Mouse (Mus musculus): ENCODE results near the gene Mrpl2.

The Mrpl2 gene

GRCm38 (mm10) chr17:46627409-46627808 lies 18.6 kb upstream of the Mrpl2 start:
- in situ Hi-C loops (cut with MboI): no loop called here

DNA sequence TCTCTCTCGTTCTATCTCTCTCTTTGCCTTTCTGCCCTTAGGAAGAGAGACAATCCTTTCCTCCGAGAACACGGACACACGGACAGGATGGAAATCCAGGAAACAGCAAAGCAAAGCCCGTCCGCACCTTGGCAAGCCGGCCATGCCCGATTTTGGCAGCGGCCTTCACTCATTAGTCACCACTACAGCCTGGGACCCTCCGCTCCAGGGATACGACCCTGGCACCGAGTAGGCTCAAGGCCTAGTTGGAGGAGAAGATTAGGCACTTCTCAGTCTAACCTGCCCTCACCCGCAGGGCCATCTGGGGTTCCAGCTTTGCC lies 17.6 kb upstream of the Mrpl2 start:
- in situ Hi-C loops (cut with MboI): no loop called here

- in situ Hi-C loops (cut with MboI): no loop called here
These were observed 17.0 kb upstream of the Mrpl2 start, which contains the start of gene Ptk7 for GRCm38 (mm10) chr17:46628791-46629684. Gene Ptk7 (minus strand): TSS chr17:46629504.

GRCm38 (mm10) chr17:46629685-46630441 lies 16.2 kb upstream of the Mrpl2 start:
- in situ Hi-C loops (cut with MboI): no loop called here

GRCm38 (mm10) chr17:46636831-46637523 lies 9.1 kb upstream of the Mrpl2 start:
- in situ Hi-C loops (cut with MboI): no loop called here

GRCm38 (mm10) chr17:46639929-46640328 lies 6.1 kb upstream of the Mrpl2 start:
- in situ Hi-C loops (cut with MboI): no loop called here

DNA sequence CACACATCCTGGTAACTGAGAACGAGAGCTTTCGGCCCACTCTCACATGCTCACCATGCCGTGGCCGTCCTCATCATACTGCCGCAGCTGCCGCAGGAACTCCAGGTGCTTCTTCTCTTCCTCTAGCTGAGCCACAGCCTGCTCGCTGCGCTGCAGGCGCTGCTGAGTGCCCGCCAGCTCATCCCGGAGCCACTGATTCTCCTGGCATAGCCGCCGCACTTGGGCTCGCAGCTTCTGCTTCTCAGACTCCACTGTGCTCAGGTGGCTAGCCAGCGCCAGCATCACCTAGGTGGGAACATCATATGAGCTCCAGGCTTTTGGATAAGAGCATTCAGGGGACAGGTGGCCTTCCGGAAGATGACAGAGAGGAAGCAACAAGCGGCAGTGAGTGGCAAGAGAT lies 4.0 kb upstream of the Mrpl2 start:
- in situ Hi-C loops (cut with MboI): no loop called here

DNA sequence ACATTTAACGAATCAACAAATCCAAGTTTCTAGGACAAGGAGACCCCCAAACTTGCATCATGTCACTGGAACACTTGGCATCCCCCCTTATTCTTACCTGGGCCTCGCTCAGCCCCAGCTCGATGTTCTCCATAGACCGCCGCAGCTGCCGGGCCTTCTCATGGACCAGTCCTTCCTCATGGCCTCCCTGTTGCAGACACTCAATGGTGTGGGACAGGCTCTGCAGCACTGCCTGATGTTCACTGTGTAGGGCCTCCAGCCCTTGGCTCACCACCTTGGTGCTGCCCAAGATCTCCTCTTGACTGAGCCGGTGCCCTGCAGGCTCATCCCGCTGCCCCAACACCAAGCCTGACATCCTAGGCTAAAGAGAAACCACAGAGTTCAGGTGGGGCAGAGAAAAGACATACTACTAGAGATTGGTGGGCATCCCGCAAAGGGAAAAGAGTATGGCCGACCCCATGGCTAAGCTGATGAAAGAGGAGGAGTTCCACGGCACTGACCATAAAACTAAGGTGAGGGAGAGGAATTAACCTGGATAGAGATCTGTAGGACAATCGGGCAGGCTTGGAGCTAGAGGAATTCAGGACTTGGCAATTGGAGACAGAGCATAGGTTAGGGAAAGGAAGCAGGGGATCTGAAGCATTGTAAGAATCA lies 1.8 kb upstream of the Mrpl2 start:
- in situ Hi-C loops (cut with MboI): no loop called here

- in situ Hi-C loops (cut with MboI): no loop called here
These were observed 1.0 kb upstream of the Mrpl2 start for GRCm38 (mm10) chr17:46644916-46645475.

DNA sequence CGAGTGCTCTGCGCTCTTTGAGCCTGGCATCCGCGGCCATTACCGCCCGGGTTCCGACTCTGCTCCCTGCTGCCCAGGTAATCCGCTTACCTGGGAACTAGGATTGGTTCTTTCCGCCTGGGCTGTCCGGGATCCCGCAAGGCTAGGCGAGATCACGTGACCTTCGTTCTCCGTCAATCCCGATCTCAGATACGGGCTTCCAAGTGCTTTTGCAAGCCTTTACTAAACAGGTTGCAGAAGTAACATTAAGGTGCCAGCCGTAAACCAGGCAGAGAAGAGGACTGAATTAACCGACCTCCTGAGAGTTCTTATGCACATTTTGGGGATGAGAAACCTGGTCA lies 263 bp downstream of the Mrpl2 start:
- in situ Hi-C loops (cut with MboI): no loop called here

- in situ Hi-C loops (cut with MboI): no loop called here
These were observed 1.2 kb downstream of the Mrpl2 start for GRCm38 (mm10) chr17:46647279-46647678.

GRCm38 (mm10) chr17:46648436-46648835 lies 2.4 kb downstream of the Mrpl2 start:
- in situ Hi-C loops (cut with MboI): no loop called here

DNA sequence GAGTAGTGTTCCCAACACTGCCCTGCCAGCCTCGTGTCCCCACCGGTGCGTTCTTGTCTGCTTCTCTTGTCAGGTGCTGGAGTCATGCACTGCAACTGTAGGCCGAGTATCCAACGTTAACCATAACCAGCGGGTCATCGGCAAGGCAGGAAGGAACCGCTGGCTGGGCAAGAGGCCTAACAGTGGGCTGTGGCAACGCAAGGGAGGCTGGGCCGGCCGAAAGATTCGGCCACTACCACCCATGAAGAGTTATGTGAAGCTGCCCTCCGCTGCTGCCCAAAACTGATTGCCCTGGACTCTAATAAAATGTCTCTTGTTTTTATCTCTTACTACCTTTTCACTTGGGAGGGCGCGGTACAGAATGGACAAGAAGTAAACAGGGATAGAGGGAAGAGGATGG lies 3.8 kb downstream of the Mrpl2 start:
- in situ Hi-C loops (cut with MboI): no loop called here

- in situ Hi-C loops (cut with MboI): no loop called here
These were observed 4.4 kb downstream of the Mrpl2 start, which contains the start of gene Cul7 for GRCm38 (mm10) chr17:46650232-46651031. Gene Cul7 (plus strand): TSS chr17:46650337.

- in situ Hi-C loops (cut with MboI): no loop called here
These were observed 5.3 kb downstream of the Mrpl2 start for GRCm38 (mm10) chr17:46651292-46651691.

DNA sequence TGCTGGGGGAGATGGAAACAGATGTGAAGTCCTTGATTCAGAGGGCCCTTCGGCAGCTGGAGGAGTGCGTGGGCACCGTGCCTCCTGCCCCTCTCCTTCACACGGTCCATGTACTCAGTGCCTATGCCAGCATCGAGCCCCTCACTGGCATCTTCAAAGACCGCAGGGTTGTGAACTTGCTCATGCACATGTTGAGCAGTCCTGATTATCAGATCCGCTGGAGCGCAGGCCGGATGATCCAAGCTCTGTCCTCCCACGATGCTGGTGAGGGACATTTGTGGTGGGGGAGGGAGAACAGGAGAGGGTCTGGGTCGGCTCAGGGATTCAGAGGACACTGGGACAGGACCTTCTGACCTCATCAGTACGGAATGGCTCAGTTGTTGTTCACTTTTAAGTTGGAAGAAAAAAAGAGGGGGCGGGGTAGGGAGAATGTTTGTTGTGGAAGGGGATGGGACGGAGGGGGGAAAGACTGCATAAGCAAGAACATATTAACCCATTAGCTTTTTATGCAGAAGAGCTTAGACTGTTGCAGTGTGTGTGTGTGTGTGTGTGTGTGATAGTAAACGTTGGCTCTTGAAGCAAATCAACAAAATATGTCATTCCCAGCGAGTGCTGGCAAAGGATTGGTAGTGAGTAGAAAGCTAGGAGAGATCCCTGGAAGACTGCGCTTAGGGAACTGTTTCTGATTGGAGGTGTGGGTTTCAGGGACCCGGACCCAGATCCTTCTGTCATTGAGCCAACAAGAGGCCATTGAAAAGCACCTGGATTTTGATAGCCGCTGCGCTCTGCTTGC lies 5.9 kb downstream of the Mrpl2 start:
- in situ Hi-C loops (cut with MboI): no loop called here

DNA sequence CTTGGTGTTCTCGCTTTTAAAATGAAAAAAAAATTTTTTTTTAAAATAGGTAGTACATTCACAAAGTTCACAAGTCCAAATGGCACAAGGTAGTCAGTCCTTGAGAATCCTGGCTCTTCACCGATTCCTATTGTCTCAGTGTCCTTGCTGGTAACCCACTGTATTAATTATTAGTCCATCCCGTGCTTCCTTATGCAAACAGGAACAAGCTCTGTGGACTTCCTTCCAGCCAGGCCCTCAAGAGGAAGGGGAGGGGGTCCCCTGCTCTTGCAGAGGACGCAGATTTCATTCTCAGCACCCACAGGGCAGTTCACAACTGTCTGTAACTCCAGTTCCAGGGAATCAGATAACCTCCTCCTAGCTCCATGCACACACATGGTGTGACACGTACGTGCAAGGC lies 10.0 kb downstream of the Mrpl2 start:
- in situ Hi-C loops (cut with MboI): no loop called here

GRCm38 (mm10) chr17:46661351-46661750 lies 15.3 kb downstream of the Mrpl2 start:
- in situ Hi-C loops (cut with MboI): no loop called here

DNA sequence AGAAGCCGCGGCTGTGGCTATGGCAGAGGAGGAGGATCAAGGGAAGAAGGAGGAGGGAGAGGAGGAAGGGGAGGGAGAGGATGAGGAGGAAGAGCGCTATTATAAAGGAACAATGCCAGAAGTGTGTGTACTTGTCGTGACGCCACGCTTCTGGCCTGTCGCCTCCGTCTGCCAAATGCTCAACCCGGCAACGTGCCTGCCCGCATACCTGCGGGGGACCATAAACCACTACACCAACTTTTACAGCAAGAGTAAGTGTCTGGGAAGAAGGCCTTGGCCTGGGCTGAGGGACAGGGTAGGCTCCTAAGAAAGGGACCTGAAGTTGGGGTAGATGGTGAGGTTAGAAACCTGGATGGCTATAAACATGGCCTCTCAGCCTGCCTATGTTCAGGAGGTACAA lies 16.0 kb downstream of the Mrpl2 start:
- in situ Hi-C loops (cut with MboI): no loop called here

DNA sequence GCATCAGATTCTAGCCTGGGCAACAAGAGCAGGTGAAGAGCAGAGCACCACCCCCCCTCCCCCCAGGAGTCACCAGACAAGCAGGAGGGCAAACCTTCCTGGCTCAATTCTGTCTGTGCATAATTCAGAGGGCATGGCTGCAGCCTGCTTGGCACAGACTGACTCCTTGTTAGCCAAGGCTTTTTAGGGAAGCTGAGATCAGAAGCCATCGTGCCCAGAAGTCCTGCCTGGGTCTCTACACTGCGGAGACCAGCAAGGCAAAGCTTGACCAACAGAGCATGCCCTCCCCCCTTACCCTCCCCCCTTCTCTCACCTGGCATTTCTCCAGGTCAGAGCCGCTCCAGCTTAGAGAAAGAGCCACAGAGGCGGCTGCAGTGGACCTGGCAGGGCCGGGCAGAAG lies 16.7 kb downstream of the Mrpl2 start:
- in situ Hi-C loops (cut with MboI): no loop called here
